Mouse (Mus musculus): ENCODE results near the gene Bcap29.

GRCm38 (mm10) chr12:31603586-31603985, 30.9 kb downstream of the Bcap29 start:
- TF ChIP-seq MAX (IDR thresholded peaks at IDR 0.05; ENCODE audit: low read length) (no peak), CTCF (conservative IDR thresholded peaks at IDR 0.05 in 1 of 2, IDR thresholded peaks at IDR 0.05 in 1 of 2; ENCODE audit: low read depth in 2 of 2, low read length in 2 of 2) (no peak), EP300 (IDR thresholded peaks at IDR 0.05; ENCODE audit: low read length) (no peak), TBP (conservative IDR thresholded peaks at IDR 0.05; ENCODE audit: low read depth, low read length) (no peak)
